Mouse (Mus musculus) liver, postnatal 0 days (tissue): ENCODE results near the gene Ndufb4.

Experiments
- CTCF ChIP-seq: sonication (generic); IDR thresholded peaks from 2 replicates; pipeline ENCODE4 v1.5.1; 2016; ENCODE audit warnings: antibody characterized with exemption, low read depth
- EP300 ChIP-seq: IDR thresholded peaks from 2 replicates; pipeline ENCODE4 v1.6.1; 2016; ENCODE audit warnings: antibody characterized with exemption, low read depth, mild to moderate bottlenecking

GRCm38 (mm10) chr16:37611072-37611471 lies 43.2 kb downstream of the Ndufb4 start:
- no peak for TF ChIP-seq CTCF
- no peak for TF ChIP-seq EP300
